Mouse (Mus musculus) brain, embryonic 14.5 days (tissue): ENCODE data around the gene Gprasp2.
"Not testable (repeated sequence)": the region's sequence is repeated elsewhere in the genome, so short reads cannot be mapped to it uniquely, and the experiment has no call there.

Experiments
- CTCF ChIP-seq: fragments of 200-500 bp; IDR thresholded peaks from 2 replicates; pipeline ENCODE4 v1.5.1; 2012; ENCODE audit warnings: inconsistent platforms, mild to moderate bottlenecking, moderate library complexity, borderline replicate concordance; ENCODE audit not compliant: insufficient read depth, insufficient read length; ENCODE audit errors: extremely low read depth
- POLR2A ChIP-seq: fragments of 200-500 bp; IDR thresholded peaks from 2 replicates; pipeline ENCODE4 v1.6.1; 2012; ENCODE audit warnings: mild to moderate bottlenecking, inconsistent platforms, borderline replicate concordance; ENCODE audit not compliant: poor library complexity, insufficient read depth, insufficient read length, severe bottlenecking; ENCODE audit errors: extremely low read depth

DNA sequence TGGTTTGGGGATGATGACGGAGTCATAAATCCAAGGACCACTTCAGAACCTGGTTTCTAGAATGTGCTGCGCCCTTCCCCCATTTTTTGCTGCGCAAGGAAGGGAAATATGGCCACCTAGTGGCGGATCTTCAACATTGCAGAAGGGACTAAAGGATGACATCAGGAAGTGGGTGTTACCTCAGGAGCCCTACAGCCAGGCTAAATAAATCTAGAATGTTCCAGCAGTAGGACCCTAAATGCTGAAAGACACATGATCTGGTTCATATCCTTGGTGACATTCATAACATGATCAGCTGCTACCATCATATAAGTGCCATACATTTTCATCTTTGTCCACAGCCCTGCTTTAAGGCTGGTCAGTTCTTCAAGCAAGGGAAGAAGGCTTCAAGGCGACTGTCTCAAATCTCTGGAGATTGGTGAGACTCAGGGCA lies 41.6 kb upstream of the Gprasp2 start, which contains the start of gene Bhlhb9:
- TF ChIP-seq CTCF: peak; percentile 46; the same call in 1 of the 2 replicates
- not testable (repeated sequence) for TF ChIP-seq POLR2A
